Comparison of ENCODE assay signal across 8 mouse cellular contexts in the genomic region with DNA sequence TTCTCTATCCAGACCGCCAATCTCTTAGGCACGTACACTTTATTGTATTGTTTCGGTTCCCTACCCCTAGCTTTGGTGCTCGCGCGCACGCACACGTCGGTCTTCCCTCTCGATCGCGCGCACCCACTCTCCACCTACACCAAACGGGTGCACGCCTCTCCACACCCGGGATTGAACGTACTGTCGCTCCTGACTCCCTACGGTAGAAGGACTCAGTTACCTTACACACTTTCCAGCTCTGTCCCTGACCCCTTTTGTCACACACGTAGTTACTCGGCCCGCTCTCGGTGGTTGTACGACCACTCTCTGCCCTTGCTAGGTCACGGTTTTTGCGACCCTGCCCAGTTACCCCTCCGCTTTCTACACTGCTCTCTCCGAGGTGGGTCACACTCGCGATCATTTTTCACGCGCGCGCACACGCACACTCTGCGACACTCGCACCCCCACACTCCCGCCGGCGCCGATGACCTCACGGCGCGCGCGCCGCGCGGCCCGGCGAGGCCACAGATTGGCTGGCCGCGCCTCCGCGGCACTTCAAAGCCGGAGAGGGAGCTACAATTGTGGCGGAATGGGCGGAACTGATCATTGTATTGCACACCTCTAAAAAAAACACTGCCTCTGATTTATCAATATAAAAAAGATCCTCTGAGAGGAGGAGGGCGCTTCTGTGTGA. TPM values are rescaled to one million over a fixed set of nuclear protein-coding genes. Genes with fewer than 3 reads are reported as not detected.
DNase-seq lines count a peak whose midpoint lies in the region; ATAC-seq lines count a peak whose summit lies in the region.

No protein-coding gene starts in this region.

- peaks cover 31% of the 10 kb centered on the region for H3K4me1 ChIP-seq in kidney, embryonic 16.5 days (ENCODE audit: insufficient read depth, low read length)
- H3K4me1 ChIP-seq in forebrain, embryonic 10.5 days = peaks cover 83% of the 10 kb centered on the region
- H3K4me1 ChIP-seq in midbrain, embryonic 11.5 days (ENCODE audit: control insufficient read depth, insufficient read depth, low read length) = peaks cover 22% of the 10 kb centered on the region

- no peak overlapping the region for H3K9ac ChIP-seq in kidney, embryonic 16.5 days (replicated peaks; ENCODE audit: low read length)
- H3K9ac ChIP-seq in midbrain, embryonic 11.5 days (ENCODE audit: low read length) = peak overlapping the region; percentile 63

- H3K27ac ChIP-seq in kidney, embryonic 16.5 days (ENCODE audit: low read length) = no peak overlapping the region
- H3K27ac ChIP-seq in forebrain, embryonic 10.5 days = peak overlapping the region; percentile 95
- no peak overlapping the region; the same call in 1 of the 2 replicates for H3K27ac ChIP-seq in midbrain, embryonic 11.5 days (ENCODE audit: low read depth, low read length)

- H3K9me3 ChIP-seq in kidney, embryonic 16.5 days (ENCODE audit: low read length) = no peaks in the 10 kb centered on the region
- no peaks in the 10 kb centered on the region for H3K9me3 ChIP-seq in forebrain, embryonic 10.5 days
- no peaks in the 10 kb centered on the region for H3K9me3 ChIP-seq in midbrain, embryonic 11.5 days (ENCODE audit: control insufficient read depth, low read length)

- no peaks in the 10 kb centered on the region for H3K36me3 ChIP-seq in kidney, embryonic 16.5 days (ENCODE audit: insufficient read depth, low read length)
- H3K36me3 ChIP-seq in forebrain, embryonic 10.5 days (replicated peaks) = peaks cover 19% of the 10 kb centered on the region
- H3K36me3 ChIP-seq in midbrain, embryonic 11.5 days (ENCODE audit: control insufficient read depth, insufficient read depth, low read length) = no peaks in the 10 kb centered on the region

- H3K4me2 ChIP-seq in kidney, embryonic 16.5 days (replicated peaks; ENCODE audit: low read depth, low read length) = peak overlapping the region; percentile 67
- H3K4me2 ChIP-seq in midbrain, embryonic 11.5 days = peak overlapping the region; percentile 70

- ATAC-seq in kidney, embryonic 16.5 days (ENCODE audit: low FRiP score, low TSS enrichment) = 0 out of 2 replicates have a peak, but pooled peaks have one; percentile 57
- ATAC-seq in midbrain, embryonic 11.5 days (ENCODE audit: low FRiP score) = peak; percentile 70

- under 1% methylated on average over 59 of the region's 59 CpGs for WGBS in kidney, embryonic 16.5 days
- under 1% methylated on average over 59 of the region's 59 CpGs for WGBS in forebrain, embryonic 10.5 days
- WGBS in midbrain, embryonic 11.5 days = under 1% methylated on average over 59 of the region's 59 CpGs

- peaks cover 85% of the 10 kb centered on the region for H3K27me3 ChIP-seq in kidney, embryonic 16.5 days (ENCODE audit: insufficient read depth, low read length)
- H3K27me3 ChIP-seq in forebrain, embryonic 10.5 days (ENCODE audit: poor library complexity, severe bottlenecking) = peaks cover 98% of the 10 kb centered on the region
- H3K27me3 ChIP-seq in midbrain, embryonic 11.5 days (ENCODE audit: control insufficient read depth, insufficient read depth, low read length) = peaks cover 80% of the 10 kb centered on the region

- H3K4me3 ChIP-seq in kidney, embryonic 16.5 days (ENCODE audit: low read length) = peak overlapping the region; percentile 44
- peak overlapping the region; percentile 66 for H3K4me3 ChIP-seq in forebrain, embryonic 10.5 days
- peak overlapping the region; percentile 50 for H3K4me3 ChIP-seq in midbrain, embryonic 11.5 days (ENCODE audit: low read depth, low read length)

- intact Hi-C loops in left cerebral cortex, postnatal 4 days (cut with DNase I) = no loop called here

- DNase-seq in kidney, adult 9 months = no peak
- peak; percentile 89 for DNase-seq in ZHBTc4 (ENCODE audit: low read depth, low spot score)
- peak; percentile 81 for DNase-seq in forebrain, embryonic 10.5 days (ENCODE audit: extremely low spot score, low spot score)
- peak; percentile 34 for DNase-seq in kidney, postnatal 10 days
- DNase-seq in midbrain, embryonic 11.5 days (ENCODE audit: low spot score, missing footprints) = peak; percentile 97
- DNase-seq in Muller cell, postnatal 12 days (ENCODE audit: inconsistent ontology term) = no peak
- DNase-seq in left cerebral cortex, postnatal 4 days = no peak

RNA-seq across cellular contexts. Expression of gene Sp8, which starts 0.7 kb away (rescaled TPM):
- not detected in 2 replicates for polyA plus RNA-seq in kidney, embryonic 16.5 days (2015; fragmentation: Nextera tagmentation; extraction: Ambion mirVana)
- polyA plus RNA-seq in forebrain, embryonic 10.5 days (2016; fragmentation: Nextera tagmentation; extraction: Ambion mirVana) = 17.5 and 20.9 TPM in 2 replicates
- polyA plus RNA-seq in midbrain, embryonic 11.5 days (2014; fragmentation: Nextera tagmentation; extraction: Ambion mirVana) = 8.7 and 9.3 TPM in 2 replicates
- total RNA-seq in left cerebral cortex, postnatal 4 days (2021) = 1 to 10 TPM; 8.1 to 9.4 TPM

Comparison
In these comparisons a context has a peak if more than half of its experiments do, and no peak if none do; other contexts are left out.
1. DNase-seq: peak in ZHBTc4 (single experiment), forebrain, embryonic 10.5 days (single experiment), kidney, postnatal 10 days (single experiment) and midbrain, embryonic 11.5 days (single experiment); none in kidney, adult 9 months (single experiment), Muller cell, postnatal 12 days (single experiment) and left cerebral cortex, postnatal 4 days (single experiment).
2. Peak in every context shown above with its lines, with median percentiles within 50 percentile points of each other: H3K4me3 ChIP-seq.